Mouse (Mus musculus) stomach, postnatal 0 days (tissue): ENCODE data around the gene Sart3.

Source experiments
- CTCF ChIP-seq: IDR thresholded peaks from 2 replicates; pipeline ENCODE4 v1.5.1; 2016; ENCODE audit warnings: antibody characterized with exemption, low read depth, mild to moderate bottlenecking, moderate library complexity
- EP300 ChIP-seq: optimal IDR thresholded peaks from 2 replicates; pipeline ENCODE3; 2016; ENCODE audit warnings: antibody characterized with exemption

- TF ChIP-seq EP300 (no peak), CTCF (no peak)
Observed at GRCm38 (mm10) chr5:113700388-113701023, 71.8 kb downstream of the Sart3 start.
